Mouse (Mus musculus): Measurements from ENCODE around the gene Gm26661.

Gm26661 gene

DNA sequence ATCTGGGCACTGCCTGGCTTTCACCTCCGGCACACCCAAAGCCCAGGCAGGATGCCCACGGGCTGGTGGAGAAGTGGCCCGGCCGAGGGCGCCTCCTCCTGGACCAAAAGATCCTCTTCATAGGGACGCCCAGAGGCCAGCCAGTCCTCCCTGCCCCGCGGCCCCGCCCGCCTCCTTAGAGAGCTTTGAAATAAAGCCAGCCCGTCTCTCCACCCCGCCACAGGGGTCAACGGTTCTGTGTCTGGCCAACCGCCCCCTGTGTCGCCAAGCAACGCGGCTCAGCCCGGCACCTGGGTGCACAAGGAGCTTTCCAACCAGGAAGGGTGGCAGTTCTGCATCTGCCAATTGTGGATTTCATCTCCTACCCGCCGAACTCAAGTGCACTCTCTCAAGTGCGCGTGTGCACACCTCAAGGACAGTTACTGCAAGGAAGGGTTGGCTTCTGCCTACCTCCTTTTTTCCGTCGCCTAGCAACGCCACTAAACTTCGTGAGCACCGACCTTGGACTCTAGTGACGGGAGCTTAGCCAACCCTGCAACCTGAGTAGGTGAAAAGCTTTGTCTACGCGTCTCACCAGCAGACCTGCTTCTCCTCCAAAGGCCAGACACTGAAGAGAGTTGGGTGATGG, at the start of gene Gm26661:
Gm26661 (plus strand) TSS at position 56 of the 628 bp plus-strand sequence.
- DNase-seq = peak; percentile 90

DNA sequence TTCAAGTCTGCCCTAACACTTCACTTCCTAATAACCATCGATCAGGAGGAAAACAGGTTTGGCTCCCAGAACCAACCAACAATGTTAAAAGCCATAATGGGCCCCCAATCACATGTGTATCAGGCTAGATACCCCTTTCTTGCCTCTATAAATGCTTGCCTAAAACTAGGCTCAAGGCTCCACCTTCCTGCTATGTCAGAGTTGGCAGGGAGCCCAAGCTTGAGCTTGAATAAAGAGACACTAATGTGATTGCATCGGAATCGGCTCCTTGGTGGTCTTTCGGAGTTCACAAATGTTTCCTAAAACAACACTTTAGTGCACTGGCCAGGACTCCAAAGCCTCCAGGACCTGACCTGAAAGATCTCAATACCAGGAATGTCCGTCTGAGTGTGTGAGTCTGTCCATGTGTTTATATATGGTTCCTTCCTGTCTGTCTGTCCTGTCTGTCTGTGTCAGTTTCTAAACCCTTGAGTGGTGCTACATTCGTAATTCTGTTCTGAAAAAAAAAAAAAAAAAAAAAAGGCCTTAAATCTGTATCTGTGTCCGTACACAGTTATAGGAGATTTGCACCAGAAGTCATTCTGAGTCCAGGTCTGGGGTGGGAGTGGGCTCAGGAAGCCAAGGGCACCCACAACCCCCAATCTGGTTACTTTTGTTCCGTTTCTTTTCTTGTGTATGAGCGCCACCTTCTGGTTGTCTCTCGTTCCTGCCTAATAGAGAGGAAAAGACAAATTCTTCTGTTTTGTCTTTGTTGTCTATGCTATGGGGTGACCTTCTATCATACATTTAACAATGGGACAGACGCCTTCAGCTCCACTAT, 42.2 kb upstream of the Gm26661 start:
- peak; percentile 64 for DNase-seq

DNA sequence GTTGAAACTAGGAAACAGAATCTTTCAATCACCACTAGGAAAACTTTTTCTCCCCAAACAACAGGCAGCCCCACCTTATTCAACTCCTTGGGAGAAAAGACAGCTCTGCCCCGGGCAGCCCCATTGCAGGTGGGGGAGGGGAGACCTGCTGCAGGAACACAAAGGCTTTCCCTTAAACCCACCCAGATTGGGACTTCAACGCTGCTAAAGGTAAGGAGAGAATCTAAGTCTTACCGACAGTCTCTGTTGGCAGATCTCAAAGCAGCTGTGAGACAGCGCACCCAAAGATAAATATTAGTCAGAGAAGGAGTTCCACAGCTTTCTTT, 41.7 kb upstream of the Gm26661 start:
- DNase-seq = peak; percentile 4

DNA sequence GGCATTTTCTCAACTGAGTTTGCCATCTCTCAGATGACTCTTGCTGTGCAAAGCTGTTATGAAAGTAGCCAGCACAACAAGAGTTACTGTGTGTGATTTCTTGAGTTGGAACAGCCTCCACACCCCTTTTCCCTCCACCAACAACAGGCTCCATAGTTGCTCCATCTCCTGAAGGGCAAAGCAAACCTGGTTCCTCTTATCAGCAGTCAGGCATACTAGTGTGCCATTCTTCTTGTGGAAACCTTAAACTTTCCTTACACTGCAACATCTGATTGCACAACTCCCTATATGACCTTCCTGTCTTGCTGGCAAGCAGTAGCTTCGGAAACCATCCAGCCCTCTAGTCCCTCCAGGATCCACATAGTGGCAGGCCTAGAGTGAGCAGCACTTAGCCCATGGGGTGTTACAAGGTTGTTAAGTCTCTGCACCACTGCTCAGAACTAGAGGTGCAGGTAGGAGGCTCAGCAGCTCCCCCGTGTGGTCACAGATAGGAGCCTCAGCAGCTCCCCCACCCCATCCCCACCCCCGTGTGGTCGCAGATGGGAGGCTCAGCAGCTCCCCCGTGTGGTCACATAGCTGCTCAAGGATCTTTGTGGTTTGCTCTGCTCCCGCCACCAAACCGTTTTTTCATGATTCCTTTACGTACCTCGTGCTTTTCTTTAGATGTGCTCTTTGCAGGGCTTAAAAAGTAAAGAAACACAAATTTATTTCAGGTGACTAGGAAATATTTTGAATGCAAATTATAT, 25.6 kb upstream of the Gm26661 start:
- DNase-seq = peak; percentile 89

DNA sequence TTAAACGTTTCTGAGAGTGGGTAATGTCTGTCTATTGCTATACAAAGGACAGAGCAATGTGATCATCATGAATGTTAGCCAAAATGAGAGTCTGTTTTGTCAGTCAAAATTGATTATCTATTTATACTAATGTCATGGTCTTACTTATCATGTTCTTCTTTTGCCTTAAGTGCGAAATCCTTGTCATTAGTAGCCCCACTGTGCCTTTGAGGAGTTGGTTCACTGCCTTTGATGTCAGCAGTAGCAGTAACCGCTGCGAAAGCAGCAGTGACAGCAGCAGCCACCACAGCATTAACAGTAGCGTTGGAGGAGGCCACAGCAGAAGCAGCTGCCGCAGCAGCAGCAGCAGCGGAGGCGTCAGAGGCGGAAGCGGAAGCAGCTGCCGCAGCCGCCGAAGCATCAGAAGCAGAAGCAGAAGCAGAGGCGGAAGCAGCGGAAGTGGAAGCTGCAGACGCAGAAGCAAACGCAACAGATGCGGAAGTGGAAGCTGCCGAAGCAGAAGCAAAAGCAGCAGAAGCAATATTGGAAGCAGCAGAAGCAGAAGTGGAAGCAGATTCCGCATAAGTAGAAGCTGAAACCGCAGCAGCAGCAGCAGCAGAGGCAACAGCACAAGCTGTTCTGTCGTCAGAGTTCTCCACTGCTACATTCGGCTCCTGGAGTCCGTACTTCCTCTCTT, 17.5 kb upstream of the Gm26661 start:
- DNase-seq = peak; percentile 79

DNA sequence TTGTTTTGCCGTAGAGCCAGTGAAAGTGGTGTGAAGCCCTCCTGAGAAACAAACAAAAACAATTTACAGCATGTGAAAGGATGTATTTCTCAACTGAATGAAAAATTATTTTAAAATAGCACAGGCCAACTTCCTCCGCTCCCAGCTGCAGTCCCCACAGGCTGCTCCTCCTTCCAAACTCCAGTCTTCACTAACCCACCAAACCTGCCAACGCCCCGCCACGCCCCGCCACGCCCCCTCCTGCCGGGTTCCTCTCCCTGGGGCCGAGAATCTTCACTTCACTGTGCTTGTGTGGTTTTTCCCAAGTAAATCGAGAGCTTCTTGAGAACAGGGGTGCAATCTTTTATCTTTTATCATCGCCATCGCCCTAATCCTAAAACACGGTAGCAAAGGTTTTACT, 5.3 kb upstream of the Gm26661 start:
- no peak for DNase-seq

DNA sequence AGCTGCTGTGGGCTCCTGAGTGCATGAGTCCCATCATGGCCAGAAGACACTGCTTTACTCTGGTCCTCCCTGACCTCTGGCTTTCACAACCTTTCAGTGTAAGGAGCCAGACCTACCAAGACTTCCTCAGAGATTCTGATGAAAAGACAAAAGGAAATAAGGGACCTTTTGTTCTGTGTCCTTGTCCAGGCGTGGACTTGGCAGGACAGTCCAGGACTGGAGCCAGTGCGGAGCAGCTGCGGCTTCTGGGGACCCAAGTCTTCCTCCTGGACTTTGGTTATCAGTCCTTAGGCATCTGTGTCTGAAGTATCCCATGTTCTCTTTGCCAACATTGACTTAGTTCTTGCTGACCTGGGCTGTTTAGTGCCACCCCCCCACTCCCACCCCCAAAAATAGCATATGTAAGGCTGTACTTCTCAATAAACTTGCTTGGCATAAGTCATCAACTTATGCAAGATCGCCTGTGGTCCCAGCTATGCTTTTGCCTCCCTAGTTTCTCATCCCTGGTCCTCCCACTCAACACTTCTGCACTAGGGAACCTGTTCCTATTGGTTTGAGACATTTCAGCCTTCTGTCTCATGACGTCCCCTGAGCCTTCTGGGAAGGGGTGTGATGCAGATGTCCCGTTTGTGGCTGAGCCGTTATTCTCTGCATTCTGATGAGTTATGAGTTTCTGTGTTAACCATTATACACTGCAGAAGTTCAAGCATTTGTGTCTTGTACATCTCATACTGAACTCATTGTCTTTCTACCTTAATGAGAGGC, 1.9 kb upstream of the Gm26661 start:
- DNase-seq = no peak

DNA sequence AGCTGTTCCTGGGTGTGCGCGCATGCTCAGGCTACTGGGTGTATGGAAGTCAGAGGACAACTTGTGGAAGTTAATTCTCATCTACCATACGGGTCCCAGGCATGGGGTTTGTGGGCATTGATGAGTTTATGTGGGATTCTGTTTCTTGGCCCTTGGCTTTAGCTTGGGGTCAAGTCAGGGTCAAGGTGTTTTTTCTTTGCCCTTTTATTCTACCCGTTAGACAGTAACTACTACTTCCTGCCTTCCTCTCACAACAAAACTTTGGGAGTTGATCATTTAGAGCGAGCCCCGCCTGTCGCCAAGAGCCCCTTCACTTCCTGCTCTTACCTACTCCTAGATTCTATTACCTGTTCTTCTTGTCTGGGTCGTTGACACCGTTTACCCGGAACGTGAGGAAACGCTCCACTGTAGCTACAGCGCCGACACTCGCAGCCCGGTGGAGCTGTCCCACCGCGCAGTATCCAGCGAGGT, 291 bp upstream of the Gm26661 start:
- no peak for DNase-seq

DNA sequence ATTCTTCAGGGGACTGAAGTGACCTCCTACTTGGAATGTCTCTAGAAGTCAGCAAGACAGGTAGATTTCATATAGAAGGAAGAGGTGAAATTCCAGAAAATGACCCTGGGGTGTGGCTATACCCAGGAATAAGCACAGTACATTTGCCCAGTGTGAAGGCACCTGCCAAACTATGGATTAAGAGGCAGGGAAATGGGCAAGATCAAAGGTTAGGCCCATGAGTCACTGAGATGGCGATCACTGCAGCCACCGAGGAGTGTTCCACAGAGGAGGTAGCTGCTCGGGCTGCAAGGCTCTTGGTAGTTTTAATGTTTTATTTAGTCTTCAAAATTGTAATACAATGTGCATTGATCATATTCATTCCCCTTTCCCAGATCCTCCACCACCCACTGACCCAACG, 4.6 kb downstream of the Gm26661 start:
- no peak for DNase-seq

DNA sequence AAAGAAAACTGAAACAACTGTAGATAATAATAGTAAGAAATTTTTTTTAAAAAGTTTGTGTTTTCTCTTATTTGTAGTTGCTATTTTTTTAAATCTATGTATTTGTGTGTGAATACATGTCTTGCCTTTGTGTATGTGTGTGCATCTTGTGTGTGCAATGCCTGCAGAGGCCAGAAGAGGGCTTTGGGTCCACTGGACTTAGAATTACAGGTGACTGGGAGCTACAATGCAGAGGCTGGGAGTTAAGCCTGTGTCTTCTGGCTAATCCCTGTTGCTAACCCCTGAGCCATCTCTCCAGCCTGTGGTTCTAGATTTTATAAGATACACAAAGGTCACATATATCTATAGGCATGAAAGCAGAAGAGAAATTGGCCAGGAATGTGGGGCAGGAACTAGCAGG, 9.2 kb downstream of the Gm26661 start:
- no peak for DNase-seq

DNA sequence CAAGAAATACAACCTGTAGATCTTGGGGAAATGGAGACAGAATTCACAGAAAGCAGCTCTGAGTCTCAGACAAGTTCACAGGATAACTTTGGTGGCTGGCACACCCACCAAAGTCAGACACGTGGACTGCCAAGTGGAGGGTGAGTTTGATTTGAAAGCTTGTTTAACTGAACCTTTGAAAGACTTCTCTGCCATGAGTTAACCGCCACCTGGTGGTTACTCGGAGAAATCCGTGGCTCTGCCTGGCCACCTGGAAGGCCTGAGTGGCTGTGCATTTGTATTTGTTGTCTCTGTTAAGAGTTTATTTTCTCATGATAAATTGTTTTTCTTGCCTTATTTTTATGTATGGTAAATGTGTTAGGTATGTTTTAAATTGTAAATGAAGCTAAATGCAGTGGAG, 10.4 kb downstream of the Gm26661 start:
- peak; percentile 69 for DNase-seq

DNA sequence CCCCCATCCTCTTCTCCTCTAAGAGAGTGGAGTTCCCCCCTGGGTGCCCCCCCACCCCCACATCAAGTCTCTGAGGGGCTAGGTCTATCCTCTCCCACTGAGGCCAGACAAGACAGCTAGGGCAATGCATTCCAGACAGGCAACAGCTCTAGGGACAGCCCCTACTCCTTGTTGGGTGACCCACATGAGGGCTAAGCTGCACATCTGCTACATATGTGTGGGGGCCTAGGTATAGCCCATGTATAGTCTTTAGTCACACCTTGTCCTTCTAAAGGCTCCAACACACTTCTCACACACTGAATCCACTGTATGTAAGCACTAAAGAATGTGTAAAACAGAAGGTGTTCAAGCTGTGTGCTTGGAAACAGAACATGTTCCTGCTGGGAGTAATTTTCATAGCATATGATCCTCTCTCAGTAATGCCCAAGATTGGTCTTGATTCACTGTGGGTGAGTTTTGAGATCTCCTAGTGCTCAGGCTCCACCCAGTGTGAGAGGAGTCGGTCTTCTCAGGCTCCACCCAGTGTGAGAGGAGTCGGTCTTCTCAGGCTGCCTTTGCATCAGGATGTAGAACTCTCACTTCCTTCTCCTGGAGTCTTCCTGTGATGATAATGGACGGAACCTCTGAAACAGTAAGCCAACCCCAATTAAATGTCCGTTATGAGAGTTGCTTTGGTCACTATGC, 12.6 kb downstream of the Gm26661 start:
- DNase-seq = no peak

DNA sequence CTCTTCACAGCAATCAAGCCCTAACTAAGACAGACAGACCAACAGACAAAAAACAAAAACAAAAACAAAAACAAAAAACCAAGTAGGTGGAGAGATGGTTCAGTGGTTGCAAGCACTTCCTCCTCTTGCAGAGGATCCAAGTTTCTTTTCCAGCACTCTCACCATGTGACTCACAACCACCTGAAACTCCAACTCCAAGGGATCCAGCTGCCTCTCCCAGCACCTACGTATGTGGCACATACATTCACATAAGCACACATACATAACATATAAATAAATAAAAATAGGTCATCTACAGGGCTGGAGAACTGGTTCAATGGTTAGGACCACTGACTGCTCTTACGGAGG, 13.1 kb downstream of the Gm26661 start:
- no peak for DNase-seq

DNA sequence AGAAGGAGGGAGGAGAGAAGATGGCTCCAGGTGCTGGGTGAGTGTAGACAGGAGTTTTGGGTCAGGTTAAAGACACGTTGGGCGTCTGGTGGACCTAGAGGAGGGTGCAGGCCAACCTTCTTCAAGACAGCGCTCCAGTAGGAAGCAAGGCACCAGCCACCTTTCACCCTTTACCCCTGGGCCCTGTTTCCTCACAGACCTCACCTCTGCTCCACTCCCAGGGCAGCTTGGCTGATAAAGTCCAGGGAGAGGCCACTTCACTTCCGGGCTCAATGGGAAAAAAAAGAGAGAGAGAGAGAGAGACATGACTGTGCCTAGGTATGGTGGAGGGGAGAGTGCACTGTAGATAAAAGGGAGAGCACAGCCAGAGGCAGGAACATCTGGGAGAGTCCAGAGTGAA, 16.3 kb downstream of the Gm26661 start:
- DNase-seq = no peak

DNA sequence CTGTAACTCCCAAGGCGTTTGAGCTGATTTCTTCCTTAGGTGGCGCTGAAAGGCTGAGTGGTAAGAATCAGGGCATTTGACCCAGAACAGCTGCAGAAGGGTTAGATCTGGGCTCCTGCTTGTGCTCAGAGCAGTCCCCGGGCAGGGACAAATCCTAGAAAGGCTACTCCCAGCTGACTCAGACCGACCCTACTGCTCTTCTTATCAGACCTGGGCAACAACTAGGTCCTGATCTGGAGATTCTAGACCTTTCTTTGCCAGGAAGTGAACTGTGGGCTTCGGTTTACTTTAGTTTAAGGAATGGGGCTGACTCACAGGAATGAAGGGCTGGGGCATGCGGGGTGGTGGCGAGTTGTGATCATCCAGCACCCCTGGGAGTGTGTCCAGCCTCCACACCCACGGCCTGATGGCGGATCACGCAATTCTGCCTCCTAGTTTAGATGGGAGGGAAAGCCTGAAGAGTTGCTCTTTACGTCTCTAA, 17.2 kb downstream of the Gm26661 start:
- no peak for DNase-seq

DNA sequence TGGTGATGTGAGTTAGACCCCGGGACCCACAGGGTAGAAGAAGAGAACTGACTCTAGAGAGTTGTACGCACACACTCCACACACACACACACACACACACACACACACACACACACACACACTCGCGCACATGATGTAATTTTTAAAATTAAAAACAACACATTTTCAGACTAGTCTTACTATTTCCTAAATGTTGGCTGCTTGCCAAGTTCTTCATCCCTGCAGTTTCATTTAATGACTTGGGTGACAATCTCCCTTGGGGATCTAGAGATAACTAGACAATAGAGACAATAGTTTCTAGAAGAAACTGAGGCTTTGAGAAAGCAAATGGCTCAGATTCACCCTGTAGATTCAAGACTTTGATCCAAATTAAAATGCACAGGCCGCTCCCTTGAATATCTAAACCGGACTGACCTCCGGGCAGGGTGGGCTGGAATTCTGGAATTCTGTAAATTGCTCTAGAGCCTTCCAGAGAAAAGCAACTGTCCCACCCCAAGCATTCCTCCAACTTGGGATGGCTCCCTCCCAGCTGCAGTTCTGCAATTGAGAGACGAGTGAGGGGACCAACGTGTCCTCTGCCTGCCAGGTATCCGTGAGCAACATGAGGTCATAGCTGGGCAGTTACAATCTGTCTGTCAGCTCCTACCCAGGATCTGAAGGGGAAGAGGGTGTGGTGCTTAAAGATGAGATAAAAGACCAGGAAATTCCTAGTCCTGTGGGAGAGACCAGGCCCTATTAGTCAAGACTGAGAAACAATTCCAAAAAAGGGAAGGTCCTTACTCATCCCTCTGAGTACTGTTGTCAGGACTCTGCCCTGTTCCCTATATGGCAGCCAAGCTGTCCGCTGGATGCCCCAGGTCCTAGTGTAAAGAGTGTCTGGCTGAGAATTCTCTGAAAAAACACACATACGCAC, 17.9 kb downstream of the Gm26661 start:
- no peak for DNase-seq

DNA sequence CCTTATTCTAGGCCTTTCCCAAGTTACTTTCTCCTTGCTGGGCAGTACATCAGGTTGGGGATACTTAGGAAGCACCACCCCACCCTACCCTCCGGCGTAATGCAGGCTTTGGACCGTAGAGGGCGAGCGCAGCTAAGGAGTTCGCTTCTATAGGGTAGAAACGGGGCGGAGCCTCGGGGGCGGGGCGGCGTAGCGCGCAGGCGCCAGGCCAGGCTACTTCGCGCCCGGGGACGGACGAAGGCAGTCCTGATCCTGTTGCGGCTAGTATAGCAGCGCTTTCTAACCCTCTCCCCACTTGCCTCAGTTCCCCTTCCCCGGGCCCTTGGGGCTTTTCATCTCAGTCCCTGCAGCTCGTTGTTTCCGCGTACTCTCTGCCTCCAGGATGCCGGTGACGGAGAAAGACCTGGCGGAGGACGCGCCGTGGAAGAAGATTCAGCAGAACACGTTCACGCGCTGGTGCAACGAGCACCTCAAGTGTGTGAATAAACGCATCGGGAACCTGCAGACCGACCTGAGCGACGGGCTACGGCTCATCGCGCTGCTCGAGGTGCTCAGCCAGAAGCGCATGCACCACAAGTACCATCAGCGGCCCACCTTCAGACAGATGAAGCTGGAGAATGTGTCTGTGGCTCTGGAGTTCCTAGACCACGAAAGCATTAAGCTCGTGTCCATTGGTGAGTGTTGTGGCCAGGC, 26.5 kb downstream of the Gm26661 start, which contains the start of gene Flnb:
Flnb (plus strand) TSS at position 188 of the 693 bp plus-strand sequence.
- peak; percentile 98 for DNase-seq

DNA sequence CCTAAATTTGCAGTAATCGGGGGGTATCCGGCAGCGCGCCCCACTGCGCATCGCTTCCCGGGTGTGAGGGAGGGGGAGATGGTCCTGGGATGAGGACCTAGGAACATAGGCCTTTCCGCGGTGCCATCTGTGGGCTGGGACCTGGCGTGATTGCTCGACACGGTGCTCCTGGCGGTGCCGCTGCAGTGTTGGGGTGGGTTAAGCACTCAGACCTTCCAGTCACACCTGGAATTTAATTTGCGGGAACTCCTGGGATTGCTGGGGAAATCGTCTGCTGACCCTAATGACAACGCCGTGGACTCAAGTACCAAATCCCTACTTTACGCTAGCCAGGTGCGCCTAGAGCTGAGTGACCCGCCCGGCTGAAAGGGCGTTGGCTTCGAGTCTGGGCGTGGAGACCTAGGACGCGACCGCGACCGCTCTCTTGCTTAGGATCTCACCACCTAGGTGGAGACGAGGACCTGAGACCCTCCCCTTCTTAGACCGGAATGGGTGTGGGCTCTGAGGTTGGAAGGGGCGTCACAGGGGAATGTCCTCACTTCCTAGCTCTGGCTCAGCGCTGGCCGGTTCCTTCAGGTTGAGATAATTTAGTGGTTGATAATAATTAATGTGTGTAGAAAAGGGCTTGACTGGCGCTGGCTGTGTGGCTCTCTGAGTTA, 27.2 kb downstream of the Gm26661 start:
- DNase-seq = peak; percentile 34

DNA sequence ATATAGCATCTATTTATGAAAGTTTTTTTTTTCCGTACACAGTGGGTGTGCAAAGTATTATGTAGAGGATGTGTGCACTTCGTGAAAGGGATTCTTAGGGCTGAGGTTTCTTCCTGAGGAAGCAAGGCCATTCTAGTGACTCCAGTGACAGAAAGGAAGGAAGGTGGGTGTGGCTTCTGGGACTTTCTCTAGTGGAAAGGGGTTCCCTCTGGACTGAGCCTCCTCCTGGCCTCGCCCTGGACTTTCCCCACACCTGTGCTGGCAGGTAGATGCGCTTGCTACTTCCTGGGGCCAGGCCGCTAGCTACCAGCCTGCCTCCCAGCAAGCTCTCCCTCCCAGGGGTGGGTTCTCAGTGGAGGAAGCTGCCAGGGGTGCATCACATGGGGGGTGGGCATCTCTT, 28.1 kb downstream of the Gm26661 start:
- DNase-seq = peak; percentile 42

All from lung, postnatal 36 days (tissue).